Mouse (Mus musculus) stomach, postnatal 0 days (tissue): ENCODE results near the gene Polr2i. TPM values are rescaled to one million over a fixed set of nuclear protein-coding genes. Genes with fewer than 3 reads are reported as not detected.
"Not testable (repeated sequence)": the region's sequence is repeated elsewhere in the genome, so short reads cannot be mapped to it uniquely, and the experiment has no call there.

Experiments
- ATAC-seq: fragments of 200-750 bp; cut with Nextera tagmentation; 2 replicates; pipeline ENCODE4 v1.8.0; 2017; ENCODE audit not compliant: low FRiP score, low TSS enrichment
- DNase-seq: peaks from one replicate; pipeline ENCODE4 v3.0.0-alpha.2; 2016; ENCODE audit warnings: low spot score
- H3K27ac ChIP-seq: fragments of 300-500 bp; sonication (generic); replicated peaks from 2 replicates; pipeline ENCODE4 v1.5.1; 2014; ENCODE audit warnings: mild to moderate bottlenecking, control low read depth
- H3K27me3 ChIP-seq: fragments of 300-500 bp; sonication (generic); 2 replicates; pipeline ENCODE4 v1.6.1; 2014; ENCODE audit warnings: low read length; ENCODE audit not compliant: control insufficient read depth, insufficient read depth
- H3K36me3 ChIP-seq: fragments of 300-500 bp; sonication (generic); 2 replicates; pipeline ENCODE4 v1.6.1; 2014; ENCODE audit warnings: low read length, mixed read lengths; ENCODE audit not compliant: control insufficient read depth, insufficient read depth
- H3K4me1 ChIP-seq: fragments of 300-500 bp; sonication (generic); replicated peaks from 2 replicates; pipeline ENCODE4 v1.6.1; 2014; ENCODE audit warnings: antibody characterized with exemption; ENCODE audit not compliant: control insufficient read depth, insufficient read depth
- H3K4me2 ChIP-seq: fragments of 300-500 bp; sonication (generic); replicated peaks from 2 replicates; pipeline ENCODE4 v1.6.1; 2014; ENCODE audit warnings: low read depth, mild to moderate bottlenecking, control low read depth, moderate library complexity
- H3K4me3 ChIP-seq: fragments of 300-500 bp; sonication (generic); 2 replicates; pipeline ENCODE4 v1.5.1; 2014; ENCODE audit warnings: low read depth, low read length, control low read depth
- H3K9ac ChIP-seq: fragments of 300-500 bp; sonication (generic); 2 replicates; pipeline ENCODE4 v1.6.1; 2014; ENCODE audit warnings: mild to moderate bottlenecking, low read length, control low read depth, mixed read lengths
- H3K9me3 ChIP-seq: fragments of 300-500 bp; sonication (generic); 2 replicates; pipeline ENCODE4 v1.6.1; 2016; ENCODE audit warnings: low read length; ENCODE audit not compliant: control insufficient read depth
- CTCF ChIP-seq: IDR thresholded peaks from 2 replicates; pipeline ENCODE4 v1.5.1; 2016; ENCODE audit warnings: antibody characterized with exemption, low read depth, mild to moderate bottlenecking, moderate library complexity
- EP300 ChIP-seq: optimal IDR thresholded peaks from 2 replicates; pipeline ENCODE3; 2016; ENCODE audit warnings: antibody characterized with exemption
- WGBS: fragments of 180-500 bp; shearing (Covaris S2); extraction: QIAGEN DNeasy Blood & Tissue Kit; methylation state at CpG from one replicate; pipeline ENCODE4 v1.1.7; 2014; 5-methylcytosine and 5-hydroxymethylcytosine counted together
- polyA plus RNA-seq: library from polyadenylated mRNA; unstranded; fragments of >200 nt; fragmentation: Nextera tagmentation; extraction: Ambion mirVana; gene quantifications from 2 replicates; pipeline ENCODE4 v1.2.1, GENCODE M21; 2015

Polr2i gene
- polyA plus RNA-seq, 1 experiment from 2014 or later, result 106 TPM

- 52% methylated on average over 6 of the region's 6 CpGs for WGBS
- Histone ChIP-seq H3K27ac (peak overlapping the region; percentile 67), H3K4me3 (no peak overlapping the region), H3K27me3 (no peaks in the 10 kb centered on the region), H3K4me1 (0 out of 2 replicates have a peak, but pooled peaks cover 5% of the 10 kb centered on the region), H3K9me3 (no peaks in the 10 kb centered on the region), H3K36me3 (peaks cover 14% of the 10 kb centered on the region), H3K4me2 (peak overlapping the region; percentile 86), H3K9ac (no peak overlapping the region)
- no peak for DNase-seq
- no peak for TF ChIP-seq EP300
- no peak for TF ChIP-seq CTCF
- no peak for ATAC-seq
Observed at GRCm38 (mm10) chr7:30195461-30195860, 36.3 kb upstream of the Polr2i start.

DNA sequence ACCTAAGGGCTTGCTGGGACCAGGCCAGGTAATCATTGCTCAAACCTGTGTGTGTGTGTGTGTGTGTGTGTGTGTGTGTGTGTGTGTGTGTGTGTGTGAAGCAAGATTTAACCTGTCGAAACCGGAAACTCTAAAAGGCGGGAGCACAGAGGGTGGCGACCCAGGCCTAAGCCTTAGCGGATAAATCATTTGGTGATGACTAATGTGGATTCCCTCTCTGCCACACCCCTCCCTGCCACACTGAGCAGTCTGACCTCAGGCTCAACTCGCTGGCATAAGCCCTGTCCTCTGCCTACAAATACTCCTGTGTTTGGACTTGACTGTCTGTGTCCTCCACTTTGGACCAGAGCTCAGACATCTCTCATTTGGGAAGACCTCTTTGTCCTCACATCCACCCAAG is 35.6 kb upstream of the Polr2i start:
- peaks cover 12% of the 10 kb centered on the region; the same call in 1 of the 2 replicates for H3K36me3 ChIP-seq
- peak overlapping the region; percentile 73 for H3K27ac ChIP-seq
- TF ChIP-seq EP300, result peak; percentile 85
- TF ChIP-seq CTCF, result no peak
- no peaks in the 10 kb centered on the region for H3K27me3 ChIP-seq
- 33% methylated on average over 6 of the region's 6 CpGs for WGBS
- peak; percentile 58 for ATAC-seq
- H3K4me2 ChIP-seq, result no peak overlapping the region
- no peak overlapping the region for H3K9ac ChIP-seq
- no peaks in the 10 kb centered on the region for H3K9me3 ChIP-seq
- no peak overlapping the region for H3K4me3 ChIP-seq
- 0 out of 2 replicates have a peak, but pooled peaks cover 5% of the 10 kb centered on the region for H3K4me1 ChIP-seq
- peak; percentile 58 for DNase-seq

DNA sequence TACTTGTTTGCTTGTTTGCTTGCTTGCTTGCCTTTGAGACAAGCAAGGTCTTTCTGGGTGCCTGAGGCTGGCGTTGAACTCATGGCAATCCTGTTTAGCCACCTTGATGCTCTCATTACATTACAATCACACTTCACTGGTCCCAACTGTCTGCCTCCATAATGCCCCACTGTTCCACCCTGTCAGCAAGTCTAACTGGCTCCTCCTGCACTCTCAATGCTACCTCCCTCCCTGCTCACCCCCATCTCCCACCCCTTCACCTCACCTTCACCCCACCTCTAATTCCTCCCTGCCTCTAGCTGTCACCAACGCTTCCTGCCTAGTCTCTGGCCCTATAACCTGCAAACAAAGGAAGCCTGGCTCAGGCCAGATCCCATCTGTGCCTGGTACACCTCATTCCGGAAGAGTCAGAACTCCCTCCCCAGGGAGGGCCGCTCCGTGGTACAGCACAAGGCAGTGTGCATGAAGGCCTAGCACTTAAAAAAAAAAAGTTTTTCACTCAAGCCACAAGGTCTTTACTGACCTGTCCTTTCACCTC is 34.1 kb upstream of the Polr2i start:
- no peaks in the 10 kb centered on the region for H3K27me3 ChIP-seq
- H3K27ac ChIP-seq, result peak overlapping the region; percentile 41; the same call in 1 of the 2 replicates
- 65% methylated on average over 5 of the region's 5 CpGs for WGBS
- 0 out of 2 replicates have a peak, but pooled peaks cover 5% of the 10 kb centered on the region for H3K4me1 ChIP-seq
- no peak overlapping the region for H3K9ac ChIP-seq
- ATAC-seq (peak; percentile 9; the same call in 1 of the 2 replicates), DNase-seq (peak; percentile 40)
- H3K4me3 ChIP-seq, result no peak overlapping the region
- H3K36me3 ChIP-seq, result no peaks in the 10 kb centered on the region
- TF ChIP-seq EP300 (no peak), CTCF (no peak)
- H3K9me3 ChIP-seq, result no peaks in the 10 kb centered on the region
- no peak overlapping the region for H3K4me2 ChIP-seq

GRCm38 (mm10) chr7:30198481-30198971 is 33.2 kb upstream of the Polr2i start, which contains the start of gene Capns1:
Capns1 (minus strand) TSS chr7:30198811.
- peak; percentile 74 for DNase-seq
- H3K9me3 ChIP-seq, result no peaks in the 10 kb centered on the region
- TF ChIP-seq CTCF (peak; percentile 95), EP300 (no peak)
- no peaks in the 10 kb centered on the region for H3K36me3 ChIP-seq
- ATAC-seq, result peak; percentile 40; the same call in 1 of the 2 replicates
- no peak within 1 kb of the TSS for H3K4me3 ChIP-seq
- no peaks in the 10 kb centered on the region for H3K27me3 ChIP-seq
- peak within 1 kb of the TSS; percentile 41; the same call in 1 of the 2 replicates for H3K27ac ChIP-seq
- no peak within 1 kb of the TSS for H3K9ac ChIP-seq
- no peaks in the 10 kb centered on the region for H3K4me1 ChIP-seq
- peak within 1 kb of the TSS; percentile 42 for H3K4me2 ChIP-seq
- 7% methylated on average over 8 of the region's 8 CpGs for WGBS

DNA sequence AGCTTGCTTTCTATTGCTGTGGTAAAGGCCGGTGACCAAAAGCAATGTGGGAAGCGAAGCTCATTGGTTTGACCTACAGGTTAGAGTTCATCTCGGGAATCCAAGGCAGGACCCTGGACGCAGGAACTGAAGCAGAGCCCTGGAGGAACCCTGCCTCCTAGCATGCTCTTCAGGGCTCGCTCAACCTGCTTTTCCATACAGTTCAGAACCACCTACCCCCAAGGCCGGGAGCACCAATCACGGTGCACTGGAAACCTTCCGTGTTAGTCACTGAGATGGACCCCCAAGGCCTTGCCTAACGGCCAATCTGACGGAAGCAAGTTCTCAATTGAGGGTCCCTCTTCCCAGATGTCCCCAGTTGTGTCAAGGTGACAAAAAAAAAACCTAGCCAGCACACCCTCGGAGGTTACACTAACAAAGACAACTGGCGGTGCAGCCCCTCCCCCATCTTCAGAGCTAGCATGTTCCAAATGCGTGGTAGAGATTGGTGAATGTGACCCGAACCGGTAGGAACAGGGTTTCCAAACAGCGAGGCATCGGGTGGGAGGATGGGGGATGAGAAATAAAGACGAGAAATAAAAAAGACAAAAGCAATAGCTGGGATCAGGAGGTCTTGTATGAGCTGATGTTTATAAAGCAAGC is 32.1 kb upstream of the Polr2i start:
- no peaks in the 10 kb centered on the region for H3K27me3 ChIP-seq
- H3K9ac ChIP-seq, result no peak overlapping the region
- H3K4me2 ChIP-seq, result no peak overlapping the region
- 75% methylated on average over 18 of the region's 18 CpGs for WGBS
- H3K4me1 ChIP-seq, result no peaks in the 10 kb centered on the region
- no peak overlapping the region for H3K27ac ChIP-seq
- no peaks in the 10 kb centered on the region for H3K9me3 ChIP-seq
- H3K4me3 ChIP-seq, result no peak overlapping the region
- H3K36me3 ChIP-seq, result no peaks in the 10 kb centered on the region
- no peak for TF ChIP-seq CTCF
- TF ChIP-seq EP300, result no peak
- DNase-seq (no peak), ATAC-seq (no peak)

DNA sequence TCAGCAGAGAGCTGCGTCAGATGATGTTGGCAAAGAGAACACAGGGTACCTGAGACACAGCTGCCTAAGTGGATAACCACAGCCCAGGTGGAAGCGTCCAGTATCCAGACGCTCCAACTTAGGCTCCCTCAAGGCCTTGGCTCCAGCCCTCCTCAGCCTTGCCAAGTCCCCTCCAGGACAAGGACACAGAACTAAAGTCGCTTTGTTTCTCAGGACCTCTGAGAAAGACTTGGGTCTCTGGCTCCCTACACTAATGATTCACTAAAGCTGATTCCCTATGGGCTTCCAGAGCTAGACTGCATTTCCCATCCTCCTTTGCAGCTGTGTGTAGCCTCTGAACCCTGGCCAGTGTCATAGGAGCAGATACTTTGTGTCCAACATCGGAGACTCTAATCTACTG is 31.5 kb upstream of the Polr2i start:
- Histone ChIP-seq H3K36me3 (no peaks in the 10 kb centered on the region), H3K4me2 (no peak overlapping the region), H3K9ac (no peak overlapping the region), H3K27me3 (no peaks in the 10 kb centered on the region), H3K27ac (no peak overlapping the region), H3K4me1 (no peaks in the 10 kb centered on the region), H3K4me3 (no peak overlapping the region), H3K9me3 (no peaks in the 10 kb centered on the region)
- TF ChIP-seq EP300, result no peak
- no peak for TF ChIP-seq CTCF
- no peak for ATAC-seq
- WGBS, result 78% methylated on average over 5 of the region's 5 CpGs
- no peak for DNase-seq

DNA sequence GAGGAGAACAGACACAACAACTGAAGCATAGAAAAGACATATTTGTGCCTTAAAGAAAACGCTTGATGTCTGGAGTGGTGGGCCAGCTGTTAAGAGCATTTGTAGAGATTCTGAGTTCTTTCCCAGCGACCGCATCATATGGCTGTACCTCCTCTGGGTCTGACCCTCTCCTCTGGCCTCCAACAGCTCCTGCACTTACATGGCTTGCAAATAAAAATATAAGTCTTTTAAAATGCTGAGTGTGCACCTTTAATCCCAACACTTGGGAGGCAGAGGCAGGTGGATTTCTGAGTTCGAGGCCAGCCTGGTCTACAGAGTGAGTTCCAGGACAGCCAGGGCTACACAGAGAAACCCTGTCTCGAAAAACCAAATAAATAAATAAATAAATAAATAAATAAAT is 31.1 kb upstream of the Polr2i start:
- H3K4me2 ChIP-seq, ATAC-seq, H3K27me3 ChIP-seq, H3K27ac ChIP-seq, DNase-seq, H3K9ac ChIP-seq, H3K36me3 ChIP-seq, H3K4me3 ChIP-seq, H3K4me1 ChIP-seq, H3K9me3 ChIP-seq: not testable (repeated sequence)
- WGBS, result 84% methylated on average over 5 of the region's 5 CpGs
